Mouse (Mus musculus): ENCODE measurements at regions not wholly inside any gene's neighbourhood (a gene's known extent, or its start where the extent isn't known, plus 50 kb on each side); places are given as distances from the start of the nearest gene placed in this dataset.
"Not testable (repeated sequence)": the region's sequence is repeated elsewhere in the genome, so short reads cannot be mapped to it uniquely, and the experiment has no call there.

DNA sequence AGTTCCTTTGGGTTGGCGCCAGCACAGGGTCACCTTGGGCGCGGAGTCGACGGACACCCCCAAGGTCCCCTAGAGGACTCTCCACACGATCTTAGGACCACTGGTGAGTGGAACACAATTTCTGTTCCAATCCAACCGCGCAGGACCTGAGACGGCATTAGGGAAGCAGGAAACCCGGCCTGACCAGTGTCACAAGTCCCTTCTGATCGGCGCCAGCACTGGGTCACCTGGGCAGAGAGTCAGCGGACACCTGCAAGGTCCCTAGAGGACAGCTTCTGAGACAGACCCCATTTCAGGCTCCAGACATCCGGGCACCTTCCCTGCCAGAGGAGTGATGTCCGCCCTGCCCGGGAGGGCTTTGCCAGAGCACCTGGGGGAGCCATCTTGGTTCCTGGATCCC lies 74.2 kb upstream of the Cdh13 start:
- DNase-seq (ENCODE audit: inconsistent age in 2 of 2, low spot score in 1 of 2), result not testable (repeated sequence)

DNA sequence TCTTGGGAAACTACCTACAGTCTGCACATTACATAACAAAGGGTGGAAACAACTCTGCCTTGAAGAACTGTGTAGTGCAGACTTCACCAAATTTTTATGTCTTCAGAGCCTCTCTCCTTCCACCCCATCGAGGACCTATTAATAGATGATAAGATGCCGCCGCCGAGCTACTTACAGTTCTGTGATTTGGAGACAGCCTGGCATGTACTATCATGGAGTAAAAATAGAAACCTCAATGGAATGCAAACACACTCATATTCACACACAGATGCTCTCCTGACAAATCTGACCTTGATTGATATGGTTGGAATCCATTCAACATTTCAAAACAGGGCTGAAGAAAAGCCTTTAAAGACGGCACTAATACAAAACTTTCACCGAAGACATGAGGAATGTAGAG lies 92.7 kb upstream of the Cdh13 start:
- DNase-seq (ENCODE audit: inconsistent age in 2 of 2, low spot score in 1 of 2), result peak in 1 of 2 experiments; percentile 25

DNA sequence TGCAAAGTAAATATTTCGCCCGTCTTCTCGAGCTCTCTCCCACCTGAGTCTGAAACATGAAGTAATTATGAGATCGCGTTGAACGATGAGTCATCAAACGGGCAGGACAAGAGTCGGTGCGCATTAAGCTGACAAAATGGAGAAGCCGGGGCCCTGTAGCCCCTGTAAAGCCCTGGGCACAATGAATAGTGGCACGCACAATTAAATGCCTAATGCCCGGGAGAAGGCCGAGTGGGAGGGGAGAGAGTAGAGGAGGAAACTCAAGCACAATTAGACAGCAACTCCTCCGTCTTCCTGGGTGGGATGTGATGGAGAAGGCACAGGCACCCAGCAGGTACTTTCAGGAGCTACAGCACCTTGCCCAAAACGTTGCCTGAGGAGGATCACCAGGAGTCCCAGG lies 94.3 kb upstream of the Cdh13 start:
- DNase-seq (ENCODE audit: inconsistent age in 2 of 2, low spot score in 1 of 2), result no peak

DNA sequence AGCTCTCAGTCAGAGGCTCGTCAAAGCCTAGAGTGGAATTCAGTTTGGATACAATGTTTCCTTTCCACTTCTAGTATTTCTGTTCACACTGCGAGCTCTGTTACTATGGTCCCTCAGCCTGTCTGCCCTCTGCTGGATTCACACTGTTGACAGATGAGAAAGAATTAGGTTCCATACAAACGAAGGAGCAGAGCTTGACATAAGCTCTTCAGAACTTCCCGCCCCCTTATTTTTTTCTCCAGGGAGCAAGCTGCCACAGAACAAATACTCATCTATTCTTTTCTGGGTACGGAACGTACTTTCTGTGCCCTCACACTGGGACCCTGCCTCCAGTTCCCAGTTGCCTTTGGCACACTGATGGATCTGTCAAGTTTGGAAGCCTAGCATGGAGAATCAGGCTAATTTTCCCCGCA lies 114.5 kb upstream of the Cdh13 start:
- DNase-seq (ENCODE audit: inconsistent age in 2 of 2, low spot score in 1 of 2), result no peak

DNA sequence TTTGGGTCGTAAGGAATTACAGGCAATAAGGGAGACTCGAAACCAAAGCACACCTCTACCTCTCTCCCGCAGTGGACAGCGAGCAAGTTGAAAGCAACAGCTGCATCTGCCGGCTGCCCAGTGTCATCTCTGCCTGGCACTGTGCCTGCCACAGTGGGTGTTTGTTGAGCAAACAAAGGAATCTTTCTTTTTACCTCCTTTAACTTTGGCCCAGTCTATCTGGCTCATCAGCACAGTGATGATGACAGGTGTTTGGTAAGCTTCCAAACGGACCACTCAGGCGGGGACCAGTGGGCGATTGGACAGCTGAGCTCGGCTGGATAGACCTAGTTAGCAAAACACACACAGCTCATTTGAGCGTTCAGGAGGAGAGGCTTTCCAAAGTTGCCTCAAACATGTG lies 121.4 kb upstream of the Cdh13 start:
- no peak for DNase-seq (ENCODE audit: inconsistent age in 2 of 2, low spot score in 1 of 2)

DNA sequence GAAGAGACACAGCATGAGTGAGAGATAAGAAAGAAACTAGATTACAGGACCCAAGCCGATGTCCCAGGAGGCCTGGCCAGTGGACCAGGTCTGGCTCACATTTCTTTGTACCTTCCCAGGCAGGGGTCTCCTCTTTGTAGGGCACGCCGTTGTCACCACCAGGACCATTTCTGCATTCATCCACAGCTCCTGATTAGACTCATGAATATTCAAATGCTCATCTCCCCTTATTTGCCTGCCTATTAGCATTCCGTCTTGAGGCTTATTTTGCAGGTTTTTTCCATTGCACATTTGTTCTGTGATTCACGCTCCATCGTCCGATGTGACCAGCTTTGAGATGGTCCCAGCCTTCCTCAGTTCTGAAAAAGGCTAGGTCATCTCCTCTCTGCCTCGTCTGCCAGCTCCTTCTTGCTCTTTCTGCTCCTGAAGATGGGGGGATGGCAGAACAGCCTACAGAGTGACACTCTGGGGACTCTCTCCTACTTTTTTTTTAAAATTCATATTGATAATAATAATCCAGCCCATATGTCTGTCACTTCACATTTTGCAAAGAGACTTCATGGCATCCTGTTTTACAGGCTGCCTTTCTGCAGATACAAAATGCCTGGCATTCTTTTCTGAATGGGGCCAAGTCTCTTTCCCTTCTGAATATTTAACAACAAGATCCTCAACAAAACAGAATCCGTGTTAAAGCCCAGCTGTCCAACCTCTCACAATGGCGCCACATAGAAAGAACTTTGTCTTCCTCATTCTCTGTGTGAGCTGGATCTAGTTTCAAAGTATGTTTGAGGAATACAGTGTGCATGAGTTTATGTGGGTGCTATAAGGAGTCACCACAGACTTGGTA lies 136.0 kb upstream of the Cdh13 start:
- no peak for DNase-seq (ENCODE audit: inconsistent age in 2 of 2, low spot score in 1 of 2)

DNA sequence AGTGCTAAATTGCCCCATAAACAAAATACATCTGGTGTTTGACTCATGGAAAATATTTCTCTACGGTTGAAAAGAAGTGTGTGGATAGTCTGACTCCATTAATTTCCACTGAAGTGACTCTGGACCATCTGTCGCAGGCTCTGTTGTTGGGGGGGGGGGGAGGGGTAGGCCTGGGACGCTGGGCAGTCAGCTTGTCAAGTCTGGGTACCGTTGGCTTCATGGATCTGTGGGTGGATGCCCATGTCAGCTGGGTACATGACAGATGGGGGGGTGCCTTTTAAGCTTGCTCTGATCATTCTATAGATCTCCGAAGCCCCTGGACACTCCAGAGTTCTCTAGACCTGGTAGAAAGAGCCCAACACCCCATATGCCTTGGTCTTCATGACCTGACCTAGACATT lies 139.0 kb upstream of the Cdh13 start:
- no peak for DNase-seq (ENCODE audit: inconsistent age in 2 of 2, low spot score in 1 of 2)

DNA sequence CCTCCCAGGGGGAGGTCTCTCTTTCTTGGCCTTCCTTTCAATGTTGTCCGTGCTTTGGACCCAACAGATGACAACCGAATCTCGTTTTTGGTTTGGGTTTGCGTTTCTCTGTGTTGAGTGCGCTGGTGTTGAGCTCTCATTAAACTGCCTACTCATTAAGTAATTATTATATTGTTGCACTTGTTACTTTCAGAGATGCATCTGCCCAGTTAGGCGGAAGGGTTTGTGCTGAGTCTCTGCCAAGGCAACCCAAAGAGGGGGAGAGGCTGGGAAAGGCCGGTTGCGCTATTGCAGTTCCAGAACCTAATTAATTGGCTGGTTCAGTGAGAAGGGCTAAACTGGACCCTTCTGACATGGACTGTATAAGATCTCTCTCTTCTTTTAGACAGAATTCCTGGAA lies 141.2 kb upstream of the Cdh13 start:
- no peak for DNase-seq (ENCODE audit: inconsistent age in 2 of 2, low spot score in 1 of 2)

DNA sequence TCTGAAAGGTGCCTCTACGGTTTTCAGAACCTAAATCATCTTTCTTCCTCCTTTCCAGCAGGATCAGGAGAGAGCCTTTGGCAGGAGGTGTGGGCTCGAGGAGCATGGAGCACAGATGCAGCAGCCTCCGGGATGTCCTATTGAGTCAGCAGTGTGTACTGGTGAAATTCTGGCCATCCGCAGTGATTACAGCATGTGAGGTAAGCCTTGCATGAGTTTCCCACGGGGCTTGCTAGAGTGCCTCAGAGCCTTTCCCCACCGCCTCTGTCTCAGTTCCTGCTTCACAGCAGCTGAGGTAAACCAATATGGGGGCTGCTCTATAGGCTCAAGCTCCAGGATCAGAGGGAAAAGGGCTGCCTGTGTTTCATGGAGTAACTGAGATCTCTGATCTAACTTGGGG lies 143.6 kb upstream of the Cdh13 start:
- DNase-seq (ENCODE audit: inconsistent age in 2 of 2, low spot score in 1 of 2), result no peak

DNA sequence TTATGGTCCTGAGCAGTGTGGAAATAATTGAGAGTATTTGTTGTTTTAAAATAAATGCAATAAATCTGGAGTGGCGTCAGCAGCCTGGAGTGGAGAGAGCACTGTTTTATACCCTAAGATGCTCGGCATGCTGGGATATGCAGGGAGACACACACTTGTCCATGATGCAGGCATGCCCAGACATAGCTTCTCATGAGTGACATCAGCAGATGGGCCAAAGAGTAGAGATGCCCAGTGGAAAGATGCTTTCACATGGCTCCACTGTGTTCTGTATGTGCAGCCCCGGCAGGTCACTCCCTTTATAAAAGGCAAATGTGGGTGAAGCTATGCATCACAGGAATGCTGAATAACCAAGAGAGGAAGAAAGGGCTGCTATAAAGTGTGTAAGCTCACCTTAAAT lies 145.7 kb upstream of the Cdh13 start:
- no peak for DNase-seq (ENCODE audit: inconsistent age in 2 of 2, low spot score in 1 of 2)

DNA sequence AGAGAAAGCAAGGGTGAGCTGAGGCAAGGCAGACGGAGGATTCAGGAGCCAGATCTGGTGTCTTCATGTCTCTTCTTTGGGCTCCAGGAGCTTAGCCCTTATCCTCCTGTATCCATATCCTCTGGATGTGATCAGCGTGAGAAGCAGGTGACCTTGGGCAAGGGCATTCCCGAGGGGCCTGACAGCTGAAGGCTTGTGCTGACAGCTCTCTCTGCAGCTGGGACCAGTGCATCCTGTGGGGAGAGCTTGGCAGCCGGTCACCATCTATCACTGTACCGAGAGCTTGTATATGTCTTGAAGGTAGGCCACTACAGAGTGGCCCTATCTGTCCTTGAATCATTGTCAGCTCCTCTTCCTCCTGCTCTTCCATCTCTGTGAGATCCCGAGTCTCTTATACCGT lies 158.5 kb upstream of the Cdh13 start:
- no peak for DNase-seq (ENCODE audit: inconsistent age in 2 of 2, low spot score in 1 of 2)

DNA sequence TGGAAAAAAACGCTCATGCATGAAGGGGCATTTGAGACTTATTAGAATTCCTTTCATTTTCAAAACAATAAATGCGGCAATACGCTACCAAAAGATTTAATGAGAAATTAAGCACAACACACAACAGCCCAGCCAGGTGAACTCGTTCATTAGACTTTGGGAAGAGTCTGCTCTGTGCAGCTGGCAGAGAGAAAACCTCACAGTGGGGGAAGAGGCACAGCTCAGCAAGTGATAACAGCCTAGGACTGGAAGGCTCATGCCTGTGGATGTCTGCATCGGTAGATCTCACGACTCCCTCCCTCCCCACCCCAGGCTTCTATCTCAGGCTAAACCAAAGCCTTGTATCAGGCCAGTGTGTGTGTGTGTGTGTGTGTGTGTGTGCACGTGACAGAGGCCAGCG lies 169.3 kb upstream of the Cdh13 start:
- no peak for DNase-seq (ENCODE audit: inconsistent age in 2 of 2, low spot score in 1 of 2)

DNA sequence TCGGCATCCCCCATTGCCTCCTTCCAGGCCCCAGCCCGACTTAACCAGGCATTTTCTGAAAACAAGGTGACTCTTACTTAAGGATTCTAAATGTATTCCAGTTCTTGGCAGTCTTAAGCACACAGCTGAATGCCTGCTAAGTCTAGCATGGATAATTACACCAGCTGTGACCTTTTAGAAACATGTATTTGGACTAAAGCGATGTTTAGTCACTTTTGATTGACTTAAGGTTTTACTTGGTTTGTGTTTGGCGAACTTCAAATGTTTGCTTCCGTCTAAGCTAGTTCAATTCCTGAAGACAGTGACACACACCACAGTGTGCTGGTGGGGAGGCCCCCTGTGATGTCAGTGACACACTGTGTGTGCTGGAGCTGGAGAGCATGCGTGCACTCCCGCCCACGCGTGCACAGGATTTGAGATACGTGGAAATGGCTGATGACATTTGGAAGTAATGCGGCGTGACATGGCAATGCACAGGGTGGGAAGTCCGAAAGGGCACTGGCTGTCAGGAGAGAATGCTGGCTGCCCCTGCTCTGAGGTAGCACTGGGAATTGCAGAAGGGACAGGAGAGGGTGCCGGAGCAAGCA lies 179.0 kb upstream of the Cdh13 start:
- DNase-seq (ENCODE audit: inconsistent age in 2 of 2, low spot score in 1 of 2), result peak in 1 of 2 experiments; percentile 35

DNA sequence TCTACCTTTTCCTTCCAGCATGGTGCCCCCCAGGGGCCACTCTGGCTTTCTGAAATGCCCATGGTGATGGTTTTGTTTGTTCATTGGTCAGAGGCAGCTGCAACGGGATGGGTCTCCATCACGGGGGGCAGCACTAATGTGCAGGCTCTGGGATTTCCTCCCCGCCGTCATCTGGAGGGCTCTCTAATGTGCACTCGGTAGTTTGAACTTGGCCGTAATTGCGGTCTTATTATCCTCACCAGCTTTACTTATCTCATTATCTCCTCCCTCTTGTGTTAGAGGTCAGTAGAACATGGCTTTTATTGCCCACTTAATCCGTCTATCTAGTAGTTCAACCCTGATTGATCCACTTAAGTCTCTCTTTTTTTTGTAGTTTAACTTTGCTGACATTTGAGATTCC lies 182.2 kb upstream of the Cdh13 start:
- no peak for DNase-seq (ENCODE audit: inconsistent age in 2 of 2, low spot score in 1 of 2)

DNA sequence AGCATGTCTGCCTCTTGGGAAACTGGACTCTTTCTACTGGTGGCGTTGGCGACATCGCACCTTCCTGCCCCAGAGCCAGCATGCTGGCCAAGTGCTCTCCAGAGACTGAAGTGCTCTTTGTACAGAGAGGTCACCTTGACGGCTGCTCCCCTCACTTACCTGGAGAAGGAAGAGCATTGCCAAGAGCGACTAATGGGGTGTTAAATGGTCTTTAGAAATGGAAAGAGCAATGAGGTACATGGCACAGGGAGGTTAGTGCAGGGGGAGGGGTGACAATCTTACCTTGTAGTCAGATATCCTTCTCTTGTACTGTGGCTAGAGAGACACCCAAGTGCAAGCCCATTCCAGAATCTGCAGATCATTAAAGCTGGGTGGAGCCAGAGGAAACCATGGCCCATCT lies 220.8 kb upstream of the Cdh13 start:
- DNase-seq (ENCODE audit: inconsistent age in 2 of 2, low spot score in 1 of 2), result no peak

DNA sequence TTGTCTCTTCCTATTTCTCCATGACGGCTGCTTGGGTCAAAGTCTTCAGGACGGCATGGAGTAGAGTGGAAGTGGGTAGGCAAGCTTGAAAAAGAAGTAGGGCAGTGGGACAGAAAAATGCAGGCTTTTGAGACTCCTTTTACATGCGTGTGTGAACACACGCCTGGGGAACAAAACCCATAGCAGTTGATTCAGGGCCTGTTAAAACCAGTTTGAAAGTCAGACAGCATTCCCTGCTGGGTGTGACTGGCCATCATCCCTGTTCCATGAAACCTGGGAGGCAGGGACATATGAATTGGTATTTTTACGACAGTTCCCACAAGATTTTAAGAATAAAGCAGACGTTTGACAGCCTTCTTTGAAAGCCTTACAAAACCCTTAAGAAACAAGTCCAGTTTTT lies 226.8 kb upstream of the Cdh13 start:
- DNase-seq (ENCODE audit: inconsistent age in 2 of 2, low spot score in 1 of 2), result no peak

DNA sequence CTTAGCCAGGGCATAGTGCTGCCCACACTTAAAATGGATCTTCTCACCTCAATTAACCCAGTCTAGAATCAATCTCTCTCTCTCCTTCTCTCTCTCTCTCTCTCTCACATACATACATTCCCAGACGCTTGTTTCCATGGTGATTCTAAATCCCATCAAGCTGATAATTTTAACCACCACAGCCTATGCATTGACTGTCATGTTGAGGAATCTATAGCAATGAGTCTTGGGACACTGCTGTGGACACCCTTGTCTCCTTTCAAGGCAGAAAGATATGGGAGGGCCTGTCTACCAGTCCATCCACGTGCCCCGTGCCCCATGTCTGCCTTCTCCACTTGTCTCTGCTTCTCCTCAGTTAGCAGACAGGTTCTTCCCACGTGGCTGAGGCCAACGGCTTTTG lies 228.0 kb upstream of the Cdh13 start:
- no peak for DNase-seq (ENCODE audit: inconsistent age in 2 of 2, low spot score in 1 of 2)

DNA sequence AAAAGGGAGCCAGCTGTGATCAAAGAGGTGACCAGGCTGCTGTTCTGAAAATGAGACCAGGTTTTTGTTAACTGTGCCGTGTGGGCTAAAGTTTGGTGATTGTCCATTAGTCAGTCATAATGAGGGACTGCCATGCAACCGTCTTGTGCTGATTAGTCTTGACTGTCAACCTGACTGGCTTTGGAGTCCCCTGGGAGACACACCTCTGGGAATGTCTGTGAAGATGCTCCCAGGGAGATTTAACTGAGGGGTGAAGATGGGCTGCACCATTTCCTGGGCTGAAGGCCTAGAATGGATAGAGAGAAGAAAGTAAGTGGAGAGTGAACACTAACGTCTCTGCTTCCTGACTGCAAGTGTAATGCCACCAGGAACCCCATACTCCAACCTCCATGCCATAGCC lies 233.1 kb upstream of the Cdh13 start:
- DNase-seq (ENCODE audit: inconsistent age in 2 of 2, low spot score in 1 of 2), result no peak

DNA sequence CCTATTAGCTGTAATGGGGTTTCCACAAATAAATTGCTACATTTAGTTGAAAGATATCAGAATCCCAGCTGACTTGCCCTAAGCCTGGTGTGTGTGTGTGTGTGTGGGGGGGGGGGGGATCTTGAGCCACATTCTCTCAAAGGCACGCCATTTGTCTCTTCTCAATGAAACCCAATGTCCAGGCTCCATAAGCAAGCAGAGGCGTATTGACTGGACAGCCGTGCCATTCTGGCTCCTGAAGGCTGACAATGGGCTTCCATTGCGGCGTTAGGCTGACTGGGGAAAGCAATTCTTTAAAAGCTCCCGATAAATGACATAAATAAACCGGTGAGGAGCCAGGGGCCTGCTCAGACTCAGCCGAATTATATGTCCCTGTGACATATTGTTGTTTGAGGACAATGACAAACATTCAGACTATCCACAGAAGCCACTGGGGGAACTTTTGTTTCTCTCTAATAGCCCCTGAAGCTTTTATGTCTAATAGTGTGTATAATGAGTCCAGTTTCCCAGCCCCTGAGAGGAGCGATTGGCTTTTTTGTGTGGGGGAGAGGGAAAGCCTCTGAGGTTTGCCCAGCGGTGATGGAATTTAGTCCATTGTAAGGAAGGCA lies 240.6 kb upstream of the Mphosph6 start:
- no peak for DNase-seq (ENCODE audit: inconsistent age in 2 of 2, low spot score in 1 of 2)

DNA sequence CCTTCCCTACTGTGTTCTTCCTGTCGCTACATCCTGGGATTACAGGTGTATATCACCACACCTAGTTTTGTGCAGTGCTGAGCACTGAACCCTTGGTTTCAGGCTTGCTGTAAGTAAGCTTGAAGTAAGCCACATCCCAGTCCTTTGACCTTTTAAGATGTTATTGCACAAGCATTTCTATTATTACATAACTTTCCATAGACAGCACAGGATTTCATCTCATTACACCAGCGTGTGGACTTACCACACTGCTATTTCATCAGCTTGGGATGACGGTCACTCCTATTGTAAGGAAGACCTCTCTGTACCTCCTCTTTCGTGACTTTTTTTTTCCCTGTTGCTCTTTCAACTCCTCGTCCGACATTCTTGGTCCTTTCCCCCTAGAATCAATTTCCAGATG lies 239.5 kb upstream of the Mphosph6 start:
- DNase-seq (ENCODE audit: inconsistent age in 2 of 2, low spot score in 1 of 2), result no peak

DNA sequence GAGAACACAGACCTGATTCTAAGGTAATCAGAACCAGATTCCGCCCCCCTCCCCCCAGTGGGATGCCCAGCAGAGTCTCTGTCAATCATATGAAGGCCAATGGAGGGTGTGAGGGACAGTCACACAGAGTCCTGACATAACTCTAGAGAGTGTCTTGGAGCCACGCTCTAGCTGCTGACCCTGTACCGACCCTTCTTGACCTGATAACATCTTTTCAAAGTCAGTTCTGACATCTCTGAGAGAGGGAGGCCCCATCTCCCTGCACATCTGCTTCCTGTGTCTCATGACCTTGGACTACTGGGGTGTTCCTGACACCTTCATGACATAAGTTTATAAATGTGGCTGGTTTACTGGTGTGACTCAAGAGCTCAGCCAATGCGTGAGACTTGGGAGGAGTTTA lies 236.1 kb upstream of the Mphosph6 start:
- no peak for DNase-seq (ENCODE audit: inconsistent age in 2 of 2, low spot score in 1 of 2)

DNA sequence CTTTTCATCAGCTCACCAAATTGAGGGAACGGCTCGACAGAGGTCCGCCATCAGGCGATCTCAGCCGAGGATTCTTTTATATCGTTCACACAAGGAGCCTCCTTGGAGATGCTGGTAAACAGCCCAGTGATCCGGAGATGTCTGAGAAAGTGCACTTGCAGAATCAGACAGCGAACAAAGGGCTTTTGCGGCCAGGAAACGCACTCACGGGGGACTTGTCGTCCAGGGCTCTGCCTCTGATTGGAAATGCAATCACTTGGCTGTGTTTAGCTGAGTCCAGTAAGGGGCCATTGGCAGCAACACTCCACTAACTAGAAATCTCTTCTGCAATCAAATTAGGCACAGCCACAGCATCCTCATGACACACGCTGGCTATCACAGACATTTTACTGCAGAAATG lies 232.3 kb upstream of the Mphosph6 start:
- no peak for DNase-seq (ENCODE audit: inconsistent age in 2 of 2, low spot score in 1 of 2)

DNA sequence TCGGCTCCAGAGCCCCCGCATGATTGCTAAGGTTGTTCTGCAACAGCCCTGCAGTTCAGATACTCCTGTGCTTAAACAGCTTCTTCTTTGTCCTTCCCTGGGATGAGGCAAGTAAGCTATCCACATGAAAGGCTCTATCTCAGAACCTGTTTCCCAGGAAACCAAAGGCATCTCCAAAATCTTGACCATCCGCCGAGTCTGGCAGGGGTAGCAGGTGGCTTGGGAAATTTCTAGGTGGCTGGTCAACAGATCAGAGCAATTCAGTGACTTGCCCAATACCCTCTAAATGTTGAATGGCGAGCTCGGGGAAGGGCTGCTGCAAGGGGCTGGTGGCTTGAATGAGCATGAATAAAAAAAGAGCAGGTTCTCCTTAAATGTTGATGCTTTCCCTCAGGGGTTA lies 229.7 kb upstream of the Mphosph6 start:
- no peak for DNase-seq (ENCODE audit: inconsistent age in 2 of 2, low spot score in 1 of 2)

Measured in adrenal gland, adult (tissue).